Mouse (Mus musculus): ENCODE measurements around the gene Baiap2l2.

GRCm38 (mm10) chr15:79322281-79322990, 37.1 kb upstream of the Baiap2l2 start:
- TF ChIP-seq CTCF (IDR thresholded peaks at IDR 0.05; ENCODE audit: insufficient read depth, low read depth, low read length) (no peak), POLR2A (IDR thresholded peaks at IDR 0.05; ENCODE audit: insufficient read depth, low read depth, low read length) (no peak)

Data from olfactory bulb, adult 2 months (tissue).